Mouse (Mus musculus) hindlimb bud, embryonic 11.5 days (tissue): ENCODE results near the gene Nup54.
A peak's percentile ranks its signal among the peaks of the same experiment; 100 is the strongest.

Experiments
- DNase-seq: peaks from one replicate; pipeline ENCODE4 v3.0.0-alpha.2; 2012; ENCODE audit warnings: low read depth, low spot score; ENCODE audit errors: extremely low spot score

The Nup54 gene

DNA sequence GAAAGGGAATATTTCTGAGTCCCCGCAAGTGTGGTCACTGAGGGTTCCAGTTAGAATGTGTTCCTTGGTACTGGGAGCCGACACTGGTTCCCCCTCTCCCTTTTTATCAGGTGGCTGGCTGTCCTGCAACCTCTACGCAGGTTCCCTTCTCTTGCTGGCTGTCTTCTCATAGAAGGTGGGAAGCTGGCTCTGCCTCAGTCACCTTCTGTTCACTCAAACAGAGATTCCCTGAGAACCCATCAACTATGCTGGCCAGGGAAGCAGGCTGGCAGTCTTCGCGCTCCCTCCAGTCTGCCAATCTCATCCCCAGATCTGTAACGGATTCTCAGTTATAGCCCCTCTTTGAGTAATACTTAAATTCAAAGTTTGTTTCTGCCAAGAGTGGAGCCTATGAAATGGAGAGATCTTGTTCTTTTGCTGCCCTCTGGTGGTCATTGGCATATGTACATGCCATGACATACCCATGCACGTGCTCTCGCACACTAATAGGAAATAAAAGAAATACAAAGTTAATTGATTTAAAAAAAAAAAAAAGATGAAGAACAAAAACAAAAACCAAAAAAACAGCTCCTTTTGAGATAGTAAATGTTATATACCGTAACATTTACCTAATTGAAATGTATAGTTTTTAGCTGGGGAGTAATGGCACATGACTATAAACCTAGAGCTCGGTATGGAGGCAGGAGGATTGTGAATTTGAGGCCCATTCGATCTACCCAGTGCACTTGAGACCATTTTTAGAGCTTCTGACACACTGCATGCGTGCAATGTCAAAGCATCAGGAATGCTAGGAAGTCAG is 53.3 kb downstream of the Nup54 start:
- peak; percentile 83 for DNase-seq

DNA sequence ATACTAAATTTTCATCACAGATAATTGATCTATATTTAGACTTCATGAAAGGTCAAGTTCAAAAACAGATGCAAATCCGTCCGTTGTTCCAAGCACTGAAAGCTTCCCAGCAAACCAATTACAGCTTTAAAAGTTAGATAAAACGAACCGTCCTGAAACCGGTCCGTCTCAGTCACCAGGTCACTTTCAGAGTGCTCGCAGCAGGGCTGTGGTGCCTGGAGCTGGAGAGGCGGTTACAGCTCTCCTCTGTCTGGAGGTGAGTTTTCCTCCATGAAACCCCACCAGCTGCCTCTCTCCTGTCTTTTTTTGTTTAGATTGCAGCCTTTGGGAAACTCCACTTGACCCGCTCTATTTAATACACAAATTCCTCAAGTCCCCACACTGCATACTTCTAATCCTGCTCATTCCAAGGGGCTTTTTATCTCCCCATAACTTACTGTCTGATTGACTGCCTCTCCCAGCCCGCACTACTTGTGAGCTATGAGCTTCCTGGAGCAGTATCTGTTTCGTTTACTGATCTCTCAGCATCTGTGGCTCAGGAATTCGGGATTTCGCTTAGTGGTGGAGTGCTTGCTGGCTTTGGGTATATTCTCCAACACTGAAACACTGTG is 58.1 kb downstream of the Nup54 start:
- DNase-seq: no peak

DNA sequence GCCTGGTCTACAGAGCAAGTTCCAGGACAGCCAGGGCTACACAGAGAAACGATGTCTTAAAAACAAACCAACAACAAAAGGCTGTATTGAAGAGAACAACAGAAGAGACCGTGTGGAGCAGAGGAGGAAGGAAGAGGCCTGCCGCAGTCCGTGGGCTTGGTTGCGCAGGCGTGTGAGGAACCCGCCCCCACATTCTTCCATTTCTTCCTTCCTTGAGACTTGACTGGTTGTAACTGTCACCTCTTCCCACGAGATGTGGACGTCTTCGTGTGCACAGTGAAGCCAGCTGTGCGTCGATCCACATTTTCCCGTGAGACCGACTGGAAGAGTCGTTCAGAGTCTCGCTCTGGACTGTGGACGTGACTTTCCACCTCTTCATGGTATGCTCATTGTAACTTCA is 59.7 kb downstream of the Nup54 start:
- DNase-seq: no peak

- no peak for DNase-seq
Measured at GRCm38 (mm10) chr5:92374721-92375142, 60.3 kb downstream of the Nup54 start.

- no peak for DNase-seq
Measured at GRCm38 (mm10) chr5:92372605-92373004, 62.4 kb downstream of the Nup54 start.

- DNase-seq: no peak
Measured at GRCm38 (mm10) chr5:92371361-92371976, 63.5 kb downstream of the Nup54 start.

DNA sequence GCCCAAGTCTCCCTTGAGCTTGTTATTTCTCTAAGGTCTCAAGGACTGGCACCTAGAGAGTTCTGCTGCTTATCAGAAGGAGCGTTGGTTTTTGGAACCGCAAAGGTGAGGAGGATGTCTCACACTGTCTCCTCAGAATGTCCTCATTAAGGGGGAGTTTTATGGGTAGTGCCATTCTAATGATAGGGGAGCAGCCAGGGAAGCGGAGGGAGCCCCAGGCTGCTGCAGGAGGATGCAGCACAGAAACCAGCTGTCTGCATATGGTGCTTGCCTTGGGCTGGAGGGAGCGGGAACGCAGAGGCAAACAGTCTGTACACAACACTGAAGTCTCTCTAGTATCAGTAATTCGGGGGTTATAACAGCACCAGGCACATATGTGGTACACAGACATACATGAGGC is 64.1 kb downstream of the Nup54 start:
- no peak for DNase-seq

DNA sequence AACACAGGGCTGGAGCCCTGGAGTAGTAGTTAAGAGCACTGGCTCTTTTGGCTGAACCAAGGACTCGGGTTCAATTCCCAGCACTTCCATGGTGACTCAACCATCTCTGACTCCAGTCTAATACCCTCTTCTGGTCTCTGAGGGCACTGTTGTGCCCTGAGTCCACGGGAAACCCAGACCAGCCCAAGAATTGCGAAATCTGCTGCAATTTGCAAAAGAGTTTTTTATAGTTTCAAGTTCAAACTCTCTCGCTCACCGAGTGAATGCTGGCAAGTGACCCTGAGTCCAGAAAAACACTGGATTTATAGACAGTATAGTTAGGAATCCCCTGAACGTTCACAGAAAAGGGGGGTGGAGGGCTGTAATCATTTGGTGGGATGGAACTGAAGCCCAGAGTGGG is 64.6 kb downstream of the Nup54 start:
- DNase-seq: no peak

DNA sequence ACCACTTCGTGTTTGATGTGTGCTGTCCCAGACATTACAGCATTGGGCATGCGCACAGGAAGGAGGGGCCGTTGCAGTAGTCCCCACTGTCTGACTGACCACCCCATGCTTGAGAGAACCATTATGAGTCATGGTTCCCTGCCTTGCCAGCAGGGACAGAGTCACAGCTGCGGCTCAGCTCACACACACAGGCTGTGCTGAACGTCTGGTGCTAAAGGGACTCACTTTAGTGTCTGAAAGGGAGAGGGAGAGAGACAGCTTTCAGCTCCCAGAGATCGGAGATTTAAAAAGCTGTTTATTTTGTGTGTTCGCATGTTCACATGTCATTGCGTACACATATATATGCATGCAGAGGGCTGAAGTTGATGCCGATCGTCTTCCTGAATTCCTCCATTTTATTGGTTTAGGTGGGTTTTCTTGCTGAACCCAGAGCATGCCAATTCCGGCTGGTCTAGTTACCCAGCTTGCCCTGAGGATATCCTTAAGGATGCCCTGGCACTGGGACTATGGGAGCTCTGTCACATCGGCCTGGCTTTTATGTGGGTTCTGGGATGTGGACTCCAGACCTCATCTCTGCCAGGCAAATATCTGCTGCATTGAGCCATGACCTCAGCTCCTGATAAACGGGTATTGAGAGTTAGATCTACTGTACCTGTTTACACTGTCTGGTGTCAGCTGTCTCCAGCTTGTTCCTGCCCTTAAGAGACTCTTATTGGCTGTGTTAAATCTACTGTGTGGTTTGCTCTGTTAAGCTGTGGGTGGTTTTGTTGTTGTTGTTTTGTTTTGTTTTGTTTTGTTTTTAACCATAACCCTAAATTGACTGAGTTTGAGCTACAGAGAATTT is 65.6 kb downstream of the Nup54 start:
- DNase-seq: no peak

GRCm38 (mm10) chr5:92368392-92368791 is 66.6 kb downstream of the Nup54 start:
- DNase-seq: no peak

DNA sequence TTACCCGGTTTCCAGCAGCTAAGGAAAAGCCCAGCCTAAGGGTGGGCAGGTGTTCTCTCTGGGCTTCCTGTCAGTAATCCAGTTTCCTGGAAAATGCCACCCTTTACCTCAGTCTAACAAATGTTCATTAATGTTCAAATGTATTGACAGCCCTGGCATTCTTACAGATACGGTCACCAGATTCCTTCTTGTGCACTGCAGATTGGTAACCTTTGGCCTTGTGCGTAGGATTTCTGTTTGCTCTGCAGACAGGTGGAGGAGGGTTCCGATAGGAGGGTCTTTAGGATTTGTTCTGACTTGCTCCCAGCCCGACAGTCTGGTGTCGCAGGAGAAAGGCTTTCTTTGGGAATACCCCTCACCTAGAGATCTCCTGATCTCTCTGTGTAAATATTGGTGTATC is 68.5 kb downstream of the Nup54 start:
- DNase-seq: no peak
